Mouse (Mus musculus): ENCODE measurements around the gene Cyb561d1.
A peak's percentile ranks its signal among the peaks of the same experiment; 100 is the strongest.

Cyb561d1 gene

GRCm38 (mm10) chr3:108167499-108167898, 33.5 kb downstream of the Cyb561d1 start:
- DNase-seq (ENCODE audit: low spot score), result no peak

- DNase-seq (ENCODE audit: low spot score), result no peak
These were observed 34.4 kb downstream of the Cyb561d1 start for GRCm38 (mm10) chr3:108166486-108167211.

GRCm38 (mm10) chr3:108165532-108166315, 35.3 kb downstream of the Cyb561d1 start:
- no peak for DNase-seq (ENCODE audit: low spot score)

- peak; percentile 82 for DNase-seq (ENCODE audit: low spot score)
These were observed 36.2 kb downstream of the Cyb561d1 start for GRCm38 (mm10) chr3:108164807-108165206.

GRCm38 (mm10) chr3:108164091-108164490, 36.9 kb downstream of the Cyb561d1 start:
- DNase-seq (ENCODE audit: low spot score), result no peak

- DNase-seq (ENCODE audit: low spot score), result peak; percentile 52
These were observed 42.5 kb downstream of the Cyb561d1 start for GRCm38 (mm10) chr3:108158383-108159037.

GRCm38 (mm10) chr3:108154656-108155055, 46.4 kb downstream of the Cyb561d1 start, which contains the start of gene Gpr61:
Gene Gpr61 (minus strand): TSS chr3:108154882.
- DNase-seq (ENCODE audit: low spot score), result peak; percentile 55

- DNase-seq (ENCODE audit: low spot score), result no peak
These were observed 48.7 kb downstream of the Cyb561d1 start for GRCm38 (mm10) chr3:108152290-108152689.

GRCm38 (mm10) chr3:108147386-108148235, 53.4 kb downstream of the Cyb561d1 start:
- DNase-seq (ENCODE audit: low spot score), result peak; percentile 94

- no peak for DNase-seq (ENCODE audit: low spot score)
These were observed 54.3 kb downstream of the Cyb561d1 start for GRCm38 (mm10) chr3:108146671-108147070.
